Mouse (Mus musculus) lung, postnatal 36 days (tissue): Measurements from ENCODE around the gene Gm20388.

Experiments used
- DNase-seq: peaks from one replicate; pipeline ENCODE4 v3.0.0; 2022; ENCODE audit warnings: mixed read lengths

Gm20388 gene

DNA sequence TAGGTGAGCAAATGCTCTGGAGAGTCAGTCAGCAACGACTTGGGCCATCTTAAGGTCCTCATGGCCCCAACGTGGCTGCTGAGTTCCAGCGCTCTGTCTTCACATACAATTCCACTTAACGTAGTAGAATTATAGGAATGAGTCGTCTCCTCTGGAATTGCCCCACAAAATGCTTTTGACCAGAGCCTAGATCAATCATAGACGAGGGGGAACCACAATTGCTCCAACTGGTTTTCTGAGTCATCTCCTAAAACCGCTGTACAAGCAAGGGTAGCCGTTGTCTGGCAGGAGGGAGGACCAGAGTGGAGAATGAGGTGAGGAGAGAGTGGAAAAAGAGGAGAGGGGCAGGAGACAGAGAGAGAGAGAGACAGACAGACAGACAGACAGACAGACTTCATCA, 105.3 kb downstream of the Gm20388 start:
- DNase-seq, result no peak

DNA sequence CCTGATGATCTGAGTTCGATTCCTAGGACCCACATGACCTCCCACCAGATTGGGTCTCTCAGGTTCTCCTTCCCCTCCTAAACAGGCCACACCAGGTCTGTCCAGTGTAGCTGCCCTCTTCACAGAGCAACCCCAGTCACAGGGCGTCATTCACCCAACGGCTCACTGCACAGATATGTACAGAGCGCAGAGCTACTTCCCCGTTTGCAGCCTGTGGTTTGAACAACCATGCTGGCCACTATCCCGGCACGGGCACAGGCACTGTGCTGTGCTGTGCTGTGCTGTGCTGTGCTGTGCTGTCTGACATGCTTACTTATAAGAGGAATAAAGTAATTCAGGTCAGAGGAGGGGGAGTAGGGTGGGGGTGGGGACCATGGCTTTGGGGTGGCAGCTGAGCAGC, 105.8 kb downstream of the Gm20388 start:
- no peak for DNase-seq

- no peak for DNase-seq
Observed at GRCm38 (mm10) chr8:120017349-120017748, 106.7 kb downstream of the Gm20388 start.

GRCm38 (mm10) chr8:120017786-120018185, 107.1 kb downstream of the Gm20388 start:
- no peak for DNase-seq

DNA sequence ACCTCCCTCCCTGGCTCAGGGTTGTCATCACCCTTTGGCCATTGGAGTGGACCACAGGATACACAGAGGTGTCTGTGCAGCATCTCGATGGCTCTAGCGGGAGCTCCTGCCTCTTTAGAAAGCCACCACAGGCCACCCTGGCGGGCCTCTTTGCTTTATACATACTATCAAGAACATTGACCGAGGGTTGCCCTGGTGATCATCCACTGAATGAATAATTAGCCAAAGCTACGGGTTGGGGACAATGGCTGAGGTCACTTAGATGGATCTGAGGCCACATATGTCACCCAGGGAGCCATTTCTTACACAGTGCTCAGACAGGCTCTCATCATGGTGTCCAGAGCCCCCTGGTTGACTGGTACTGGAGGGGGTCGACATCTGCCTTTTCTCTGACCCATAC, 107.7 kb downstream of the Gm20388 start:
- DNase-seq, result no peak

GRCm38 (mm10) chr8:120019297-120019696, 108.7 kb downstream of the Gm20388 start:
- no peak for DNase-seq

- DNase-seq, result no peak
Observed at GRCm38 (mm10) chr8:120020298-120020697, 109.7 kb downstream of the Gm20388 start.

DNA sequence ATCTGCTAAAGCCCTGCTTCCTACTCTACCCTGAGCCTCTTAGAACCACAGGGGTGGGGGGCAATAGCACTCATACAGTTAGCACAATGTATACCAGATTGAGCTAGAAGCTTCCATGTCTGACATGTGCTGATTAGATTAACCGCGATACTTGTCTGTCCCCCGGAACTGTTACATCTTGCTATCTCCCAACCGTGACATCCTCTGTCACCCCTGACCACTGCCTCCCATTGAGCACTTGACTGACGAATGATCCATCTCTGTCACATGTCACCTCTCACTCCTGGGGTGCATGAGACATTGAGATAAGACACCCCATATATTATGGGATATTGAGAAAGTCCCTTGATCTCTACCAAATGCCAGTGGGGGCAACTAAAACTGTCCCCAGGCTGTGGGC, 115.6 kb downstream of the Gm20388 start:
- DNase-seq, result no peak

DNA sequence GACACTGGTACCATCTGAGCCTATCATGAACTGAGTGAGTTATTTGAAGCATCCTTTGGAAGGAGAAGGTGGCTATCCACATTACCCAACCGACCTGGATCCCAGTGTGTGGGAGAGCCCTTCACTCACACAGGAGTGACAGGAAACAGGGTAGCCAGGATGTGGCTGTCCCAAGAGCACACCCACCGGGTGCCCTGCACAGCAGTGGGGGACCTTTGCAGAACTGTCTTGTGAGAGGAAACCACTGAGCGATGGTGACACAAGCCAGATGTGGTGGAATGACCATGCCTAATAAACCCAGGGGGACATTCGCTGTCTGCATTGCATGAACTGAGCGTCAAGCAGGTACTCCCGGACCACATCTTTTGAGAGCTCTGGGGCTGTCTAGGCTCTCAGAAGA, 116.3 kb downstream of the Gm20388 start:
- no peak for DNase-seq

- DNase-seq, result no peak
Observed at GRCm38 (mm10) chr8:120030447-120030846, 119.8 kb downstream of the Gm20388 start.

DNA sequence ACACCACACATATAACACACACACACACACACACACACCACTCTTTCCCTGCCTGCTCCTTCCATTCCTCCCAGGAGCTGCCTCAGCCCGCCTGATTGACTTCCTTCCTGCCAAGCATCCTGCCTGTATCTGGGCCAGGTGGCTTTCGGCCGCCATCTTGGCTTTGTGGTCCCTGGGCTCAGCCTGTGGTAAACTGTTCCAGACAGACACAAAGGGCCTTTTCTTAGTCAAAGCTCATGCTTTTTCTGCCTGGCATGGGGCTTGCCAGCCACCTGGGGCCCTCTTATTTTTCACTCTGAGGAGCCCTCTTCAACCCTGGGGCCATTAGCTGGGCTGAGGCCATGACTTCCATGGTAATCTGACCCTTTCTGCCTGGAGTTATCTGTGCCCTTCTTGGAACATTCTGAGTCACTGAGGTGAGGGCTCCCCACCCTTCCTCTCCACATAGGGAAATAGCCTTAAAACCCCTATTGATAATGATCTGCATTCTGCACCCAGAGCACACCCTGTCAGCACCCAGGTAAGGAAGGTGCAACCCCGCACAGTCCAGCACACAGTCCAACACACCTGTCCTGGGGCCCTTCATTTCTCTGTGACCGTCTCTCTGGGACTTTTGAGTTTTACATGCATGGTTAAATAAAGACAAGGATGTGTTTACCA, 122.0 kb downstream of the Gm20388 start:
- no peak for DNase-seq

DNA sequence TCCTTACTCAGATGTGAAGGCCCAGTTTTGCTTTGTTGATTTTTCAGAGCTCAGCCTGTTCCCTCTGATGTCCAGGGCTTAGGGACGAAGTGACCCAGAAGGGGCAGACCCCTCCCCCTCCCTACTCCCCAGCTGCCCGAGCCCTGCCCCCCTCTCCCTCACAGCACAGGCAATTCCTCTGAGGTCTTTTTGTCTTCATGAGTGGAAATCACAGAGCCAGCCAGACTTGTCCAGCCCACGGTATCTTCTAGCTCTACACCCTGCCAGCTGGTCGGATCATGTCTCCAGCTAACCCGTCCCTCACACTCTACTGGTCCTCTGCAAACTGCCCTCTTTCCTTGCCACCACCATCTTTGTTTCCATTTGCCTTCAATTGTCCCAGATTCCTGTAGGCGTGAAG, 123.8 kb downstream of the Gm20388 start:
- peak; percentile 27 for DNase-seq

DNA sequence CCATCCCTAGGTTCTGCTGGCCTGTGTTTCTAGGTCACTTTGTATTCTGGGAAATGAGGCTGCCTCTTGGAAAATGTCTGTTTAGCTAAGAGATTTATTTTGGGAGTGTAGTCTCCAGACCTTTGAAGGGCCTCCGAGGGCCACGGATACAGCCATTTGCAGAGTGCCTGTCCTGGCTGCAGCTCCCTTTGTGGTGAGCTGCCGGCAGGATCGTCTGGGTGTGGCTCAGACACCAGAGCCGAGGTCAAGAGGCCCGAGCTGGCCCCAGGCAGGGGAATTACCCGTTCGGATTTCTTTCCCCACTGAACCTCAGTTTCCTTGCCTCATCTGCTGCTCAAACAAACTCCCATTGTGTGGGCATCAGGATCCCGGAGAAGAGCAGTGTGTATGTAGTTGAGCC, 125.5 kb downstream of the Gm20388 start:
- peak; percentile 20 for DNase-seq

GRCm38 (mm10) chr8:120036578-120036977, 125.9 kb downstream of the Gm20388 start:
- no peak for DNase-seq

DNA sequence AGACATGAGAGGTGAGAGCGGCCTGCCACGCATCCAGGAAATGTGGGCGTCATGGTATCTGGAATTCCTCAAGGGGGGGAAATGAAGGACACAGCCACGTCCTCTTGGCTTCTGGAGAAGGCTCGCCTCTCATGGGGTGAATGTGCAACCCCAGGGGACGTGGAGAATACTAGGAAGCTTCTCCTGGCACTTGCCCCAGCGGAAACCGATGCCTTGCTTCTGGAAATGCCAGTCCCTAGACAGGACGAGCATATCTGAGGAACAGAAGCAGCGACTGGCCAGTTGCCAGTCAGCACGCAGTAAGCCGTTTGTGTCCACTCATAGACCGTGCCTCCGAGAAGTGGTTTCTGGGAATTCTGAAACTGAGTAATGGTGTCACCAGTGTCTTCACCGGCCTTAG, 126.6 kb downstream of the Gm20388 start:
- DNase-seq, result peak; percentile 53

GRCm38 (mm10) chr8:120037611-120038010, 127.0 kb downstream of the Gm20388 start:
- no peak for DNase-seq

DNA sequence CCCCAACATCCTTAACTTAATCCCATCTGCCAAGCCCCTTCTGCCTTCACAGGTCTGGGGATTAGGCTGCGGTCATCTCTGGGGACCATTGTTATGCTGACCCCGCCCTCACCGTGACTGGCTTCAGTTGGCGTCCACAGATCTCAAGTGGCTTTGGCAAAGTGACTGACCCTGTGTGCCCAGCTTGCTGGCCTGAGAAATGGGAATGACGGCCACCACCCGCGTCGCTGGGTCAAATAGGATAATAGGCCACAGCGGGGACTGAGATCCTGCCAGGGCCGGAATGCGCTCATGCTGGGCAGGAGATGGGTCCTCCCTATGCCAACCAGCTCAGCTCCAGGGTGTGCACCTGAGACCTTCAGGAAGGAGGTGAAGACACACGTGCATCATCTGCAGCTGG, 128.1 kb downstream of the Gm20388 start:
- DNase-seq, result no peak

GRCm38 (mm10) chr8:120039313-120039919, 128.8 kb downstream of the Gm20388 start:
- no peak for DNase-seq

DNA sequence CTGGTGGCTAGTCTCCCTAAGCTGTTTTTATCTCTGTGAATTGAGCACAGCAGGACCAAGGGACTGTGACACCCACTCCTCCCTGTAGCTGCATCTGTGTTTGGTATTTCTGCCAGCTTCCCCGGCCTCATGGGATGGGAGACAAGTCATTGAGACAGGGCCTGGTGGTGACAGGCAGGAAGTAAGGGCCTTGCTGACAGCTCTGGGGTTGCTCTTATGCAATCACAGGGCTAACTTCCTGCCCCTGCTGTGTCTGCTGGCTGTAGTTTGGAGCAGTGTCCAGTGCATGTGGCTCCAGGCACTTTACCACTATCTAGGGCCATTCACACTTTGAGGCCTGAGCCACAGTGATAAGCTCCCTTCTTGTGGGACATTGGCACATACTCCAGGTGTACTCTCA, 130.2 kb downstream of the Gm20388 start:
- peak; percentile 76 for DNase-seq

DNA sequence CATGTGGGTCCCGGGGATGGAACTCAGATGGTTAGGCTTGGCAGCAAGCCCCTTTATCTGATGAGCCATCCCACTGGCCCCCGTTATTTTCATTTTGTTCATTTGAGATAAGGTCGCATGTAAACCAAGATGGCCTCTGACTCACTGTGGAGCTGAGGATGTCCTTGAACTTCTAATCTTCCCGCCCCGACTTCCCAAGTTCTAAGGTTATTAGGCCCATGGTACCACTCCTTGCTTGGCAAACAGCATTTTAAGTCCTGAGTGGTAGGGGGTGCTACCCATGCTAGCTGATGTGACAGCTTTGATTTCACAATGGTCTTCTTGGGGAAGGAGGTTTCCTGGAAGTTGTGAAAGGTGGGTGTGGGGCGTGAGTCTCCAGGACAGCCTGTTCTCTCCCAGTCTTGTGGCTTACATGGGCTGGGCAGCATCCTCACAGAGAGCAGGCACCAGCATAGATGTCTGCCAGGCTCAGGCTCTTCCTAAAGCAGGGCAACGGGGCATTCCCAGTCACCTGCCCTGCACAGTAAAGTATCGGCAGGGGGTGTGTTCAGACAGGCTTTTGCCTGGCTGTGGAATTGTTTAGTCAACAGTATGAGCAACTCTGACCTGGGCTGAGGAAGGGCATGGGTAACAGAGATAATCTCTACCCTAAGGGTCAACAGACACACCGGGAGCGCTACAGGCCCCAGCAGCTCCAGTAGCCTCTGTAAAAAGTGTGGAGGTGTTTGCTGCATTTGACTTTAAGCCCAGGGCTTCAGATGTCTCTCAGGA, 132.1 kb downstream of the Gm20388 start:
- DNase-seq, result peak; percentile 59

DNA sequence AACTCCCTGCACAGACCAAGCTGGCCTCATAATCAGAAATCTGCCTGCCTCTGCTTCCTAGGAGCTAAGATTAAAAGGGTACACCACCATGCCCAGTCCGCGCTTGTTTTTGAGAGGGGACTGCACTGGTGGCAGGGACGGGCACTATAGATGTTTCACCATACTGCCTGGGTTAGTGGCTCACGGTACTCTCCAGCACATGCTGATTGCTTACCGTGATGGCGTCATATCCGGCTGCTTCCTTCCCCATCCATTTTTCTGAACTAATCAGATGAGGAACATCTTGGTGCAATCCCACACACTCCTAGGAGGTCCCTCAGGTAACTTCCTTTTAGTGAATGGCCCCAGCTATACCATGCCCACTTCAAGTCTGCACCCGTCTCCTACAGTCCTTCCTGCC, 134.3 kb downstream of the Gm20388 start:
- peak; percentile 17 for DNase-seq

GRCm38 (mm10) chr8:120045471-120045870, 134.8 kb downstream of the Gm20388 start:
- peak; percentile 58 for DNase-seq

DNA sequence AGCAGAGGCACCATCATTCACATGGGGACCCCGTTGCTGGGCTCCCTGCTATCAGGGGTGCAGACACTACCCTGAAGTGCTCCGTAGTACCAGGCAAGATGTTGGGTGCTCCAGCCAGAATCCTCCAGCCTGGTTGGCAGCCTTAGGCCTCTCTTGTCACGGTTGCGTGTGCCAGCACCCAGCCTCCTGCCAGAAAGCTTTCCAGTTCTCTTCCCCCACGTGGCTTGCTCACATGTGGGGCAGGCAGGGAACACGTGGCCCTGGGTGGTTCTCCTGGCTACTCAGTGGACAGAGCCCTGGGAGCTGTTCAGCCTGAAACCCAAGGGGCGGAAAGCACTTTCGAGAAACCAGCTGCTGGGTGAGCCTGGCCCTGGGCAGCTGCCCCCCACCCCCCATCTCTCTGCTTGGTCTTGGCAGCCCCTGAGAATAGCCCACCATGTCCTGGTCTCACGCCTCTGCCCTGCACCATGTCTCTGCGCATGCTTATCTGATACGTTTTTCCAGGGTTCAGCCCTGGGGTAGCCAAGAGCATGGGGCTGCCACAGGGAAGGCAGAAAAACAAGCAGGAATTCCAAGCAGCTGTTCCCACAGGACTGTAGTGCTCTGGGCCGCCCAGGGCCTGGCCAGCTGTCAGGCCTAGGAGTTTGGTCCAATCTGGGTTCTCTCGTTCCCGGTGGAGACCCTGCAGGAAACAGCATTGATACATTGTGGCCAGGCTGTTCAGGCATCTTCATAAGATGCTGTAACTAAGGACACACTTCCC, 135.8 kb downstream of the Gm20388 start:
- DNase-seq, result peak; percentile 92
